Mouse (Mus musculus) brain, embryonic 14.5 days (tissue): ENCODE results near the gene Wdr66.

Experiments used
- CTCF ChIP-seq: fragments of 200-500 bp; IDR thresholded peaks from 2 replicates; pipeline ENCODE4 v1.5.1; 2012; ENCODE audit warnings: inconsistent platforms, mild to moderate bottlenecking, moderate library complexity, borderline replicate concordance; ENCODE audit not compliant: insufficient read depth, insufficient read length; ENCODE audit errors: extremely low read depth
- POLR2A ChIP-seq: fragments of 200-500 bp; IDR thresholded peaks from 2 replicates; pipeline ENCODE4 v1.6.1; 2012; ENCODE audit warnings: mild to moderate bottlenecking, inconsistent platforms, borderline replicate concordance; ENCODE audit not compliant: poor library complexity, insufficient read depth, insufficient read length, severe bottlenecking; ENCODE audit errors: extremely low read depth

GRCm38 (mm10) chr5:123376569-123376968 is 124.7 kb downstream of the Wdr66 start:
- TF ChIP-seq CTCF (no peak), POLR2A (no peak)
